Mouse (Mus musculus): ENCODE measurements around the gene Fzd1. TPM values are rescaled to one million over a fixed set of nuclear protein-coding genes. Genes with fewer than 3 reads are reported as not detected.

The Fzd1 gene
- polyA plus RNA-seq, 1 experiment from 2014 or later = 26.9 TPM

DNA sequence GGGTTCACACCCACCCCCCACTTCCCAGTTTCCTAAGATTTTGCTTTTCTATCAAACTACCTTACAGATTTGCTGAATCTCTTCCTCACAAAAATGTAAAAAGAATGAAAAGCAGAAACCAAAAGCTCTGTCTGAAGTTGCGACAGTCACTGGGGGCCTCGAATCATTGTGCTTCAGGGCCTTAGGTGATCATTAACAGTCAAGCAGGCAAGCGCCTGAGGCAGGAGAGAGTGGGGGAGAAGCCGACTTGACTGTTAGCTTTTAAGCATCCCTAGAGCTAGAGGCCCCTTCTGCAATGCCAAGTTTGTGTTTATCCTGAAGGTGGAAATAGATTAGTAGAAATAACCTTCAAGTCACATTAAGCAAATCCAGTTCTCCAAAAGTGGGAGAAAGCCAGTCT, 24.6 kb downstream of the Fzd1 start:
- DNase-seq (ENCODE audit: low spot score, missing footprints) (no peak), ATAC-seq (ENCODE audit: low FRiP score) (no peak)
- Histone ChIP-seq H3K9ac (ENCODE audit: low read length) (no peak overlapping the region), H3K27ac (ENCODE audit: low read depth, low read length) (no peak overlapping the region), H3K4me2 (no peak overlapping the region), H3K36me3 (ENCODE audit: control insufficient read depth, insufficient read depth, low read length) (no peaks in the 10 kb centered on the region), H3K4me1 (ENCODE audit: control insufficient read depth, insufficient read depth, low read length) (peaks cover 3% of the 10 kb centered on the region; the same call in 1 of the 2 replicates), H3K9me3 (ENCODE audit: control insufficient read depth, low read length) (no peaks in the 10 kb centered on the region), H3K4me3 (ENCODE audit: low read depth, low read length) (no peak overlapping the region), H3K27me3 (ENCODE audit: control insufficient read depth, insufficient read depth, low read length) (no peaks in the 10 kb centered on the region)
- WGBS = 77% methylated on average over 4 of the region's 4 CpGs

DNA sequence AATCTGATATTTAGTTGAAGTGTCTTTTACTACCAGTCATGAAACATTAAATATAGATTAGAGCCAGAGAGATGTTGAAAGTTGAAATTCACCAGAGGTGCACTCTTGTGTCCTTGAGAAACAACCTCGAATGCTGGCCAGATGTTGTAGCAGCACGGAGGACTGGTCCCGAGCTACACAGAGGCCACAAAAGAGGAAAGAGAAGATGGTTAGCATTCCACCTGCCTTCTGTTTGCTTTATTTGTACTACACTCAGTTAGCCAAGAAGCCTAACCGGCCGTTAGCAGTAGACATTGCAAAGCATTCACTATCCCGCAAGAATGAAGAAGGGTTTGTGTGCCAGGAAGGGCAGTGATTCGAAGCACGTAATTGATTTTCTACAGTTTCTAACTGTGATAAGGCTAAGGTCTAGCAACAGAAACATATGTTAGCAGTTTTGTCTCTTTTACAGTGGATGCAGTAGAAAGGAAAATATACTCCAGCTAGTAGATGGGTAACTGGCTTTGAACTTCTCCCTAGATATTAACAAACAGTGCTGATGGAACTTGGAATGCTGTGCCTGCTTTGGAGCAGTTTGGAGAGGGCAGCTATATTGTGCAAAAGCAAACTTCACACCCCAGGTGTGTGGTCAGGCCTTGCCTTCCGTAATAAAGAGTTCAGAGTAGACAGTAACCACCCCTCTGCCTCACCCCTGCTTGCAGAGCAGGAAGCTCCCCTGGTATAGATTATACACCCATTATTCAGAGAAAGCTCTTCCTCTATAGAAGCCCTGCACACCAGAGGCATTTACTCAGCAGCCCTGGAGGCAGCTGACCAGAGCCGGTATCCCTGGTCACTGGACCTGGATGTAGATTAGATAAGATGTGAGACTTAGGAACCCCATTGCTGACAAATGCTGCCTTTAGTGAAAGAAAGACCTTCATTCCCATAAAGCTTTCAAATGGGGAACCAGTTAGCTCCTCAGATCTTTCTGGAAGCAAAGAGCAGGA, 25.3 kb downstream of the Fzd1 start:
- 75% methylated on average over 10 of the region's 10 CpGs for WGBS
- H3K4me1 ChIP-seq (ENCODE audit: control insufficient read depth, insufficient read depth, low read length) = peaks cover 3% of the 10 kb centered on the region; the same call in 1 of the 2 replicates
- no peak overlapping the region for H3K4me2 ChIP-seq
- ATAC-seq (ENCODE audit: low FRiP score) = peak; percentile 46; the same call in 1 of the 2 replicates
- no peak for DNase-seq (ENCODE audit: low spot score, missing footprints)
- no peak overlapping the region for H3K9ac ChIP-seq (ENCODE audit: low read length)
- H3K4me3 ChIP-seq (ENCODE audit: low read depth, low read length) = no peak overlapping the region
- H3K36me3 ChIP-seq (ENCODE audit: control insufficient read depth, insufficient read depth, low read length) = no peaks in the 10 kb centered on the region
- no peaks in the 10 kb centered on the region for H3K27me3 ChIP-seq (ENCODE audit: control insufficient read depth, insufficient read depth, low read length)
- H3K27ac ChIP-seq (ENCODE audit: low read depth, low read length) = no peak overlapping the region
- H3K9me3 ChIP-seq (ENCODE audit: control insufficient read depth, low read length) = no peaks in the 10 kb centered on the region

DNA sequence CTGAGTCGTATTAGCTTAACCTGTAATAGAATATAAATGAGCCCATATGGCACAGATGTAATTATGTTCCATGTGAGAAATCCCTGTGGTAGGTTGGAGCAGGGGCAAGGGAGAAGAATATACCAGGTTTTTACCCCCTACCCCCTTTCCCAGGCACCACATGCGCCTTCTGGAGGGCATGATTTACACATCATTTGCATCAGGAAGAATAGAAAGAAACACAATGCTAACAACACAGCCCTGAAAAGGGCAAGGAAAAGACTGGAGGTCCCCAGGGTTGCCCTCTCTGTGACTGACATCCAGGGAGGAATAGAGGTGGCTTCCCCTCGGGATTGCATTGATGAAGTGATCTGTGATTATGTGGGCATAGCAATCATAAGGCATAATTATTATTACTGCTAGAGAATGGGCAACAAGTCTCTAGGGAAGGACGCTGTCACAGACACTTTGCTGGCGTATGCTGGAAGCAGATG, 26.1 kb downstream of the Fzd1 start:
- H3K27me3 ChIP-seq (ENCODE audit: control insufficient read depth, insufficient read depth, low read length) = no peaks in the 10 kb centered on the region
- no peak overlapping the region for H3K4me3 ChIP-seq (ENCODE audit: low read depth, low read length)
- H3K4me2 ChIP-seq = no peak overlapping the region
- 58% methylated on average over 5 of the region's 5 CpGs for WGBS
- DNase-seq (ENCODE audit: low spot score, missing footprints) = no peak
- no peaks in the 10 kb centered on the region for H3K9me3 ChIP-seq (ENCODE audit: control insufficient read depth, low read length)
- H3K9ac ChIP-seq (ENCODE audit: low read length) = no peak overlapping the region
- H3K4me1 ChIP-seq (ENCODE audit: control insufficient read depth, insufficient read depth, low read length) = peaks cover 3% of the 10 kb centered on the region; the same call in 1 of the 2 replicates
- no peak overlapping the region for H3K27ac ChIP-seq (ENCODE audit: low read depth, low read length)
- H3K36me3 ChIP-seq (ENCODE audit: control insufficient read depth, insufficient read depth, low read length) = no peaks in the 10 kb centered on the region
- peak; percentile 77 for ATAC-seq (ENCODE audit: low FRiP score)

DNA sequence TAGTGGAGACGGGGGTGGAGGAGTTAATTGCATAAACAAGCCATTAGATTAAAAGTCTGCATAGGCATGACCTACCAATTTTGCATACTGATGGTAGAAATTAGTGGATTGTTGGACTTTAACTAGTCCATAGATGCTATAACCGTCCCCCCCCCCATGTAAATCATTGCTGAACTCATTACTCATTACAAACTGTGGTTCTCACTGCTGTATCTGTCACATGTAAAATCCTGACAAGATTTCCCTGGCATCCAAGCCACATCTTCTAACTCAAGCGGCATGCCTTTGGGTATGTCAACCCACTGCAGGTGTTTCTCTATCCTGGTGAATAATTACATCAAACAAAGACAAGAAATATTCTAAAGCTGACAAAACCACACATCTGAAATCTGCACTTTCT, 26.8 kb downstream of the Fzd1 start:
- Histone ChIP-seq H3K36me3 (ENCODE audit: control insufficient read depth, insufficient read depth, low read length) (no peaks in the 10 kb centered on the region), H3K4me2 (no peak overlapping the region), H3K27me3 (ENCODE audit: control insufficient read depth, insufficient read depth, low read length) (no peaks in the 10 kb centered on the region), H3K4me3 (ENCODE audit: low read depth, low read length) (no peak overlapping the region), H3K9me3 (ENCODE audit: control insufficient read depth, low read length) (no peaks in the 10 kb centered on the region), H3K4me1 (ENCODE audit: control insufficient read depth, insufficient read depth, low read length) (peaks cover 3% of the 10 kb centered on the region; the same call in 1 of the 2 replicates), H3K27ac (ENCODE audit: low read depth, low read length) (no peak overlapping the region), H3K9ac (ENCODE audit: low read length) (no peak overlapping the region)
- no peak for ATAC-seq (ENCODE audit: low FRiP score)
- no peak for DNase-seq (ENCODE audit: low spot score, missing footprints)
- WGBS = 84% methylated on average over 3 of the region's 3 CpGs

Small RNA genes within 50 kb of the gene (microRNA-seq; reads per million reads assigned to microRNA genes)
- not detected for gene Gm44483
